Mouse (Mus musculus) thymus, postnatal 25 days (tissue): ENCODE data around the gene Chmp2b.

Experiments used
- DNase-seq: peaks from one replicate; pipeline ENCODE4 v3.0.0; 2022

Chmp2b gene

DNA sequence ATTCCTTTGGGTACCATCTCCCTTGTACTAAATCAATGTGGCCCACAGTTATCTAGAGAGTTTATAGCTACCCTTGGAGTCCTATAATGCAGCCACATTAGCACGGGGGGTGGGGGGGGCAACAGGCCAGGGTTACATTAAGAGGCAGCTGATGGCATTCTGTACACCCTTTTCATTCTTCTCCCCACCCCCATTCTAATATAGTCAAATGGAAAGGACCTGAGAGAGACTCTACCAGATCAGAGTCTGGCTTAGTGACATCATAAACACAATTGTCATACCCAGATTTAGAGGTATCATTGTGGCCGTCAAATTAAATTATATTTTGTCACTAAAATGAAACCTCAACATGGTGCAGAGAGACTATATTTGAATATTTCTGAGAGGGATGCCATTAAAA lies 36.5 kb downstream of the Chmp2b start:
- DNase-seq = no peak

DNA sequence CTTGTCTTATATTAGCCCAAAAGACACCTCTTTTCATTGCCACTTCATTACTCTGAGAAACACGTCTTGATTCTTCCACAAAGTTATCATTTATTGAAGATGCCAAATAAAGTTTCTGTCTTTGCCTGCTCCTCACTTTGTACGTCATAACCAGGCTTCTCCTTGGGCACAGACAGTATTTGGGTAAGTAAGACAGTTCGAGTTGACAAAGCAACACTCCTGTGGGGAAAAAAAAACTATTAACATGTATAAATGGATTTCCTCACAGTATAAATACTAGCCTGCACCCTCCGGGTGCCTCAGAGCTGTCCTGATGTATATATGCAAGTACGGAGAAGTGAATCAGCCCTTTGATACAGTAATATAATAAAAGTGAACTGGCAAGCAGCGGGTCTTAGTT lies 42.3 kb downstream of the Chmp2b start, which contains the start of gene Pou1f1:
Gene Pou1f1, plus strand, starts transcription at position 301 of the 400 bp plus-strand sequence.
- no peak for DNase-seq

DNA sequence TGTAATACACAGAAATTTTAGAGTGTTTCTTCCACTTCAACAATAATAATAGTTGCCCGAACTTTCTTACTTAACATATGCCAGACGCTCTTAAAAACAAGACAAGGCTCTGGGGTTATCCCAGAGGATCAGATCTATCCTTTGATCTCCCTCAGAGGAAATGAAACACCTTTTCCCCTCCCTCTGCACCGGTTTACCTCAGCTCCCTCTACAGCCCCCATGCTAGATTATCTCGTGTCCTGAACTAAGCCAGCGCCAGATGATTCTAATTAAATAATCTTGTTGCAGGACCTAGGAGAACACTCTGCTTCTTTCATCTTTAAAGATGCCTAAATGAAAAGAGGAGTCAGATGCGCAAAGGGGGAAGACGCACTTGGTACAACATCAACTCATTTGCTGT lies 48.3 kb downstream of the Chmp2b start:
- no peak for DNase-seq

DNA sequence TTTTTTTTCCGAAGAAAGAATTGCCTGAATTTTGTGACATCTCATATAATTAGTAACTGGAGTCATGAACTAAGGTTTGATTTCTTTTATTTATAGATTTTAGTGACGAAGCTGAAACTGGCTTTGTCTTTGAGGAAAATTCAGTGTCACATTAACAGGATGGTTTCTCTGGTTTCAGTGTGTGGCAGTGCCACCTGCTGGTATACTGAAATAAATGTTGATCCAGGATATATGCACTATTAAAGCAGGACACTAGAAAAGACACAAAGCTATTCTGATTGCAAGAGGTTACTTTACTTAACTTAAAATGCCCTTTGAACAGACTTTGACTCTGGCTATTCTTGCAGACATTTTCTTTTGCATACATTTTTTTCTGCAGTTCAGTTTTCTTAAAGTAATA lies 65.5 kb downstream of the Chmp2b start:
- peak; percentile 29 for DNase-seq

DNA sequence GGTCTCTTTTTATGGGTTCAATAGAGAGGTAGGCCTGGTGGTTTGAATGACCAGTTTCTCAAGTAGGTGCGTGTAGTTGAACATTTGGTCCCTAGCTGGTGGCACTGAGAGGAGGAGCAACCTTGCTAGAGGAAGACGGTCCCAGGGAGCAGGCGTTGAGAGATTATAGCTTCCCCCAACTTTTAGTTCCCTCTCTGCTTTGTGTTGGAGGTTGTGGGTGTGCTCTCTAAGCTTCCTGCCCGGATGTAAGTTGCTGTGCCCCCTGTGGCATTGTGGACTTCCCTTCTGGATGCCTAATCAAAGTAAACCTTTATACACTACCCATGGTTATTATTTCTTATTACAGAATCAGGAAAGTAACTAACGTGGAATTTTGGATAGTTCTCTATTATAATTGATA lies 66.5 kb downstream of the Chmp2b start:
- DNase-seq = no peak
